In the genomic region with DNA sequence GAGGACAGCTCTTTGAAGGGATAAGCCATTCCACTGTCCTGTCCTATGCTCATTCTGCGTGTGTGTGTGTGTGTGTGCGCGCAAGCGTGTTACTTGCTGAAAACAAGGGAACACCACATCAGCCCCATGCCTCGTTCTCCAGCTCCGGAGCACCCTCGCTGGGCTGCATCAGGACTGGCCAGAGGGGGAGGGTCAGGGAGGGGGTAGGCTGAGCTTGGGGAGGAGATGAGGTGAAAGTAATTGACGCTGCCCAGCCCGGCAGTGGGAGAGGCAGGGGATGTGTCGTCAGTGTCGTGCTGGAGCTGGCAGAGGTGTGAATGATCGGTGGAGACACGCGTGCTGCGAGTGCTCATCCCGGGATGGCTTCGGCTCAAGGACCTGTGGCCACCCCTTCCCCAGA, we compare ENCODE assay signal across 13 mouse cellular contexts. TPM values are rescaled to one million over a fixed set of nuclear protein-coding genes. Genes with fewer than 3 reads are reported as not detected.
DNase-seq lines count a peak whose midpoint lies in the region; ATAC-seq and TF ChIP-seq lines count a peak whose summit lies in the region.
"Had no signal": no experiment of that assay in that cellular context is flagged by ENCODE, and none has a peak within 500 bp of the region (broad histone marks: within the 10 kb centered on the region; RNA-seq: fewer than 3 reads in every experiment).

No protein-coding gene starts in this region.

- no peak for TF ChIP-seq POLR2A in lung, adult 2 months (IDR thresholded peaks at IDR 0.05; ENCODE audit: borderline replicate concordance, extremely low read depth, low read depth, low read length)

- no peaks in the 10 kb centered on the region; the same call in 1 of the 2 replicates for H3K27me3 ChIP-seq in forebrain, embryonic 12.5 days
- H3K27me3 ChIP-seq in hindbrain, embryonic 15.5 days: no peaks in the 10 kb centered on the region
- H3K27me3 ChIP-seq in midbrain, embryonic 16.5 days (ENCODE audit: control insufficient read depth, insufficient read depth, low read depth, low read length): no peaks in the 10 kb centered on the region

- DNase-seq in brain, adult 2 months (ENCODE audit: low read depth, low spot score): peak; percentile 64
- DNase-seq in heart, adult 11 months: no peak
- DNase-seq in lung, adult 2 months: no peak
- DNase-seq in cerebellum, postnatal 25 days: no peak
- no peak for DNase-seq in B cell, adult 2 months
- DNase-seq: heart, postnatal 14 days; kidney, adult 2 months; lung, postnatal 10 days; thymus, postnatal 4 days had no signal

- no peak overlapping the region for H3K27ac ChIP-seq in forebrain, embryonic 12.5 days
- H3K27ac ChIP-seq in hindbrain, embryonic 15.5 days (replicated peaks): peak overlapping the region; percentile 63
- H3K27ac ChIP-seq in midbrain, embryonic 16.5 days (ENCODE audit: low read length): peak overlapping the region; percentile 47

- peaks cover 25% of the 10 kb centered on the region for H3K4me1 ChIP-seq in forebrain, embryonic 12.5 days
- peaks cover 22% of the 10 kb centered on the region for H3K4me1 ChIP-seq in hindbrain, embryonic 15.5 days (replicated peaks)
- H3K4me1 ChIP-seq in midbrain, embryonic 16.5 days (ENCODE audit: control insufficient read depth, insufficient read depth, low read length): peaks cover 4% of the 10 kb centered on the region; the same call in 1 of the 2 replicates
- H3K4me1 ChIP-seq in lung, adult 2 months (ENCODE audit: control insufficient read depth, insufficient read depth, low read length): no peaks in the 10 kb centered on the region

- TF ChIP-seq CTCF in lung, adult 2 months (IDR thresholded peaks at IDR 0.05; ENCODE audit: insufficient read depth, low read length): no peak

- H3K9ac ChIP-seq in forebrain, embryonic 12.5 days: no peak overlapping the region
- H3K9ac ChIP-seq in hindbrain, embryonic 15.5 days: no peak overlapping the region
- peak overlapping the region; percentile 37 for H3K9ac ChIP-seq in midbrain, embryonic 16.5 days (ENCODE audit: low read depth, low read length)

- 52% methylated on average over 17 of the region's 17 CpGs for WGBS in forebrain, embryonic 12.5 days
- WGBS in hindbrain, embryonic 15.5 days: 46% methylated on average over 17 of the region's 17 CpGs
- 46% methylated on average over 17 of the region's 17 CpGs for WGBS in midbrain, embryonic 16.5 days
- 59% methylated on average over 17 of the region's 17 CpGs for WGBS in lung, adult 2 months

- no peaks in the 10 kb centered on the region for H3K36me3 ChIP-seq in forebrain, embryonic 12.5 days (replicated peaks)
- H3K36me3 ChIP-seq in hindbrain, embryonic 15.5 days: no peaks in the 10 kb centered on the region
- no peaks in the 10 kb centered on the region for H3K36me3 ChIP-seq in midbrain, embryonic 16.5 days (ENCODE audit: control insufficient read depth, insufficient read depth, low read length)

- ATAC-seq in forebrain, embryonic 12.5 days (ENCODE audit: low FRiP score): peak; percentile 44
- peak; percentile 31; the same call in 1 of the 2 replicates for ATAC-seq in hindbrain, embryonic 15.5 days (ENCODE audit: low FRiP score, low read depth)
- no peak; the same call in 1 of the 2 replicates for ATAC-seq in midbrain, embryonic 16.5 days
- ATAC-seq: activated CD4-positive, CD25-positive, alpha-beta regulatory T cell, adult 4 months had no signal

- H3K9me3 ChIP-seq in forebrain, embryonic 12.5 days: no peaks in the 10 kb centered on the region
- no peaks in the 10 kb centered on the region for H3K9me3 ChIP-seq in hindbrain, embryonic 15.5 days
- no peaks in the 10 kb centered on the region for H3K9me3 ChIP-seq in midbrain, embryonic 16.5 days (replicated peaks; ENCODE audit: control insufficient read depth, low read length, poor library complexity, severe bottlenecking)

- peak overlapping the region; percentile 22; the same call in 1 of the 2 replicates for H3K4me2 ChIP-seq in forebrain, embryonic 12.5 days
- H3K4me2 ChIP-seq in hindbrain, embryonic 15.5 days: peak overlapping the region; percentile 26
- no peak overlapping the region for H3K4me2 ChIP-seq in midbrain, embryonic 16.5 days (ENCODE audit: low read length)

- H3K4me3 ChIP-seq in forebrain, embryonic 12.5 days (replicated peaks): no peak overlapping the region
- H3K4me3 ChIP-seq in hindbrain, embryonic 15.5 days: no peak overlapping the region
- no peak overlapping the region for H3K4me3 ChIP-seq in midbrain, embryonic 16.5 days (ENCODE audit: low read depth, low read length)
- no peak overlapping the region for H3K4me3 ChIP-seq in lung, adult 2 months (replicated peaks; ENCODE audit: extremely low read depth, low read depth, low read length)

RNA-seq across cellular contexts. Expression of a gene that starts 14.8 kb away (rescaled TPM):
- polyA plus RNA-seq in forebrain, embryonic 12.5 days (2016; fragmentation: Nextera tagmentation; extraction: Ambion mirVana): 8.5 and 9.9 TPM in 2 replicates
- 45.8 and 48.1 TPM in 2 replicates for polyA plus RNA-seq in hindbrain, embryonic 15.5 days (2015; fragmentation: Nextera tagmentation; extraction: Ambion mirVana)
- 32.2 and 45.9 TPM in 2 replicates for polyA plus RNA-seq in midbrain, embryonic 16.5 days (2015; fragmentation: Nextera tagmentation; extraction: Ambion mirVana)
- 77.6 and 84.6 TPM in 2 replicates for polyA plus RNA-seq in lung, adult 2 months (2012; rRNA removed)

RNA-seq across cellular contexts. Expression of a gene that starts 23.3 kb away (rescaled TPM):
- 1.8 and 2.1 TPM in 2 replicates for polyA plus RNA-seq in forebrain, embryonic 12.5 days (2016; fragmentation: Nextera tagmentation; extraction: Ambion mirVana)
- 2.5 and 3.3 TPM in 2 replicates for polyA plus RNA-seq in hindbrain, embryonic 15.5 days (2015; fragmentation: Nextera tagmentation; extraction: Ambion mirVana)
- 2.3 and 2.4 TPM in 2 replicates for polyA plus RNA-seq in midbrain, embryonic 16.5 days (2015; fragmentation: Nextera tagmentation; extraction: Ambion mirVana)
- polyA plus RNA-seq in lung, adult 2 months (2012; rRNA removed): 15.4 and 15.8 TPM in 2 replicates
- polyA plus RNA-seq: activated CD4-positive, CD25-positive, alpha-beta regulatory T cell, adult 4 months had no signal

RNA-seq across cellular contexts. Expression of a gene that starts 34.2 kb away (rescaled TPM):
- 36.4 and 36.9 TPM in 2 replicates for polyA plus RNA-seq in forebrain, embryonic 12.5 days (2016; fragmentation: Nextera tagmentation; extraction: Ambion mirVana)
- polyA plus RNA-seq in hindbrain, embryonic 15.5 days (2015; fragmentation: Nextera tagmentation; extraction: Ambion mirVana): 56.5 and 69.5 TPM in 2 replicates
- polyA plus RNA-seq in midbrain, embryonic 16.5 days (2015; fragmentation: Nextera tagmentation; extraction: Ambion mirVana): 58.8 and 65.5 TPM in 2 replicates
- 22.3 and 23.4 TPM in 2 replicates for polyA plus RNA-seq in lung, adult 2 months (2012; rRNA removed)
- polyA plus RNA-seq: activated CD4-positive, CD25-positive, alpha-beta regulatory T cell, adult 4 months had no signal

RNA-seq across cellular contexts. Expression of a gene that starts 38.1 kb away (rescaled TPM):
- 233 TPM in 2 replicates for polyA plus RNA-seq in forebrain, embryonic 12.5 days (2016; fragmentation: Nextera tagmentation; extraction: Ambion mirVana)
- 570 and 601 TPM in 2 replicates for polyA plus RNA-seq in hindbrain, embryonic 15.5 days (2015; fragmentation: Nextera tagmentation; extraction: Ambion mirVana)
- 581 and 673 TPM in 2 replicates for polyA plus RNA-seq in midbrain, embryonic 16.5 days (2015; fragmentation: Nextera tagmentation; extraction: Ambion mirVana)
- polyA plus RNA-seq in lung, adult 2 months (2012; rRNA removed): 452 and 484 TPM in 2 replicates

RNA-seq across cellular contexts. Expression of a gene that starts 42.8 kb away (rescaled TPM):
- polyA plus RNA-seq in forebrain, embryonic 12.5 days (2016; fragmentation: Nextera tagmentation; extraction: Ambion mirVana): 26.7 and 27.0 TPM in 2 replicates
- polyA plus RNA-seq in hindbrain, embryonic 15.5 days (2015; fragmentation: Nextera tagmentation; extraction: Ambion mirVana): 21.8 and 23.6 TPM in 2 replicates
- polyA plus RNA-seq in midbrain, embryonic 16.5 days (2015; fragmentation: Nextera tagmentation; extraction: Ambion mirVana): 21.2 and 23.1 TPM in 2 replicates
- polyA plus RNA-seq in lung, adult 2 months (2012; rRNA removed): 10.7 and 11.5 TPM in 2 replicates
